Mouse (Mus musculus) ES-E14 (cell line): ENCODE measurements around the gene Epha1. TPM values are rescaled to one million over a fixed set of nuclear protein-coding genes. Genes with fewer than 3 reads are reported as not detected.

ENCODE experiments used
- DNase-seq: peaks from one replicate; pipeline ENCODE4 v3.0.0-alpha.2; 2013; ENCODE audit warnings: low read depth, low spot score
- H3K27ac ChIP-seq: 2 replicates; pipeline ENCODE4 v1.5.1; 2012; ENCODE audit warnings: low read depth, mild to moderate bottlenecking, low read length, moderate library complexity, mixed read lengths; ENCODE audit not compliant: poor library complexity, insufficient read depth, severe bottlenecking
- H3K36me3 ChIP-seq: 2 replicates; pipeline ENCODE4 v1.6.1; 2012; ENCODE audit warnings: mild to moderate bottlenecking, low read length, moderate library complexity, mixed read lengths; ENCODE audit not compliant: control insufficient read depth, poor library complexity, insufficient read depth, severe bottlenecking
- H3K4me1 ChIP-seq, 2 experiments: fragments of 150-350 bp in 1 of 2; sonication (generic) in 1 of 2; 2 replicates each; pipeline ENCODE4 v1.6.1; 2012; ENCODE audit warnings: low read length in 2 of 2, mild to moderate bottlenecking in 1 of 2, mixed read lengths in 1 of 2; ENCODE audit not compliant: control insufficient read depth in 2 of 2, insufficient read depth in 2 of 2, poor library complexity in 1 of 2
- H3K4me3 ChIP-seq, 2 experiments: fragments of 150-350 bp in 1 of 2; sonication (generic) in 1 of 2; 2 replicates each; pipeline ENCODE4 v1.5.1; 2012; ENCODE audit warnings: low read length in 2 of 2, low read depth in 1 of 2, mild to moderate bottlenecking in 1 of 2, mixed read lengths in 1 of 2; ENCODE audit not compliant: insufficient read depth in 1 of 2, poor library complexity in 1 of 2, severe bottlenecking in 1 of 2
- H3K9ac ChIP-seq: 2 replicates; pipeline ENCODE4 v1.6.1; 2012; ENCODE audit warnings: low read depth, mild to moderate bottlenecking, low read length, mixed read lengths; ENCODE audit not compliant: poor library complexity, insufficient read depth, severe bottlenecking
- H3K9me3 ChIP-seq: fragments of 150-350 bp; sonication (generic); 2 replicates; pipeline ENCODE4 v1.6.1; 2012; ENCODE audit warnings: low read depth, mild to moderate bottlenecking, low read length; ENCODE audit not compliant: control insufficient read depth, insufficient read depth
- CHD2 ChIP-seq: IDR thresholded peaks from 2 replicates; pipeline ENCODE4 v1.6.1; 2014; ENCODE audit warnings: mild to moderate bottlenecking, low read depth, low read length, inconsistent platforms
- HCFC1 ChIP-seq: IDR thresholded peaks from 2 replicates; pipeline ENCODE4 v1.6.1; 2012; ENCODE audit warnings: low read length, inconsistent platforms, borderline replicate concordance; ENCODE audit not compliant: insufficient read depth
- MAFK ChIP-seq: IDR thresholded peaks from 2 replicates; pipeline ENCODE4 v1.6.1; 2014; ENCODE audit warnings: mild to moderate bottlenecking, low read depth, low read length, inconsistent platforms; ENCODE audit not compliant: insufficient read depth
- ZC3H11A ChIP-seq: IDR thresholded peaks from 2 replicates; pipeline ENCODE4 v1.6.1; 2012; ENCODE audit warnings: low read depth, mild to moderate bottlenecking, inconsistent platforms, low read length, borderline replicate concordance
- ZNF384 ChIP-seq: IDR thresholded peaks from 2 replicates; pipeline ENCODE4 v1.6.1; 2012; ENCODE audit warnings: low read depth, low read length, inconsistent platforms
- in situ Hi-C, 2 experiments: fragments of 600-800 bp; cut with MboI; formaldehyde crosslinking; loops; one replicate each; pipeline ENCODE4 v1.15.1; 2025; ENCODE audit warnings: low sequenced_read_pairs in 2 of 2, inconsistent platforms in 1 of 2; ENCODE audit not compliant: unreplicated experiment in 2 of 2
- total RNA-seq: library from RNA; depleted of rRNA; stranded (reverse); fragments of 300-350 nt; gene quantifications from 2 replicates; pipeline ENCODE4 v1.2.3, GENCODE M21; 2012

The Epha1 gene
- total RNA-seq, 1 experiment, result 24.1 TPM

GRCm38 (mm10) chr6:42372001-42372400, 1.1 kb downstream of the Epha1 start:
- in situ Hi-C loops, result no loop called here
- no peak overlapping the region for H3K27ac ChIP-seq
- H3K36me3 ChIP-seq, result no peaks in the 10 kb centered on the region
- no peak overlapping the region for H3K4me3 ChIP-seq
- peaks cover 2 to 4% of the 10 kb centered on the region in 2 experiments; a peak in 2 of 4 replicates for H3K4me1 ChIP-seq
- DNase-seq, result no peak
- TF ChIP-seq ZC3H11A (no peak), MAFK (no peak), CHD2 (no peak), ZNF384 (no peak), HCFC1 (no peak)
- no peak overlapping the region for H3K9ac ChIP-seq
- no peaks in the 10 kb centered on the region for H3K9me3 ChIP-seq

GRCm38 (mm10) chr6:42370630-42371363, 2.3 kb downstream of the Epha1 start:
- no peak overlapping the region for H3K9ac ChIP-seq
- in situ Hi-C loops, result no loop called here
- TF ChIP-seq MAFK (no peak), CHD2 (no peak), HCFC1 (no peak), ZC3H11A (no peak), ZNF384 (no peak)
- H3K4me3 ChIP-seq, result no peak overlapping the region
- no peak for DNase-seq
- H3K4me1 ChIP-seq, result peaks cover 2 to 4% of the 10 kb centered on the region in 2 experiments; a peak in 2 of 4 replicates
- peaks cover under 1% of the 10 kb centered on the region; the same call in 1 of the 2 replicates for H3K36me3 ChIP-seq
- H3K27ac ChIP-seq, result no peak overlapping the region
- H3K9me3 ChIP-seq, result no peaks in the 10 kb centered on the region

GRCm38 (mm10) chr6:42369870-42370269, 3.2 kb downstream of the Epha1 start:
- H3K9me3 ChIP-seq, result no peaks in the 10 kb centered on the region
- H3K9ac ChIP-seq, result no peak overlapping the region
- DNase-seq, result no peak
- no peak overlapping the region for H3K4me3 ChIP-seq
- H3K36me3 ChIP-seq, result peaks cover 2% of the 10 kb centered on the region; the same call in 1 of the 2 replicates
- peaks cover 2 to 4% of the 10 kb centered on the region in 2 experiments; a peak in 2 of 4 replicates for H3K4me1 ChIP-seq
- no peak for TF ChIP-seq ZNF384
- TF ChIP-seq MAFK, result no peak
- no peak for TF ChIP-seq CHD2
- no peak for TF ChIP-seq ZC3H11A
- no peak for TF ChIP-seq HCFC1
- H3K27ac ChIP-seq, result no peak overlapping the region
- in situ Hi-C loops, result no loop called here

- DNase-seq, result no peak
- Histone ChIP-seq H3K9me3 (no peaks in the 10 kb centered on the region), H3K27ac (no peak overlapping the region)
These were observed 7.9 kb downstream of the Epha1 start for GRCm38 (mm10) chr6:42365215-42365614.

More at GRCm38 (mm10) chr6:42365215-42365614, 7.9 kb downstream of the Epha1 start:
- Histone ChIP-seq H3K36me3 (peaks cover 5% of the 10 kb centered on the region; the same call in 1 of the 2 replicates), H3K9ac (no peak overlapping the region), H3K4me3 (no peak overlapping the region), H3K4me1 (no peaks in the 10 kb centered on the region)
- TF ChIP-seq HCFC1, result no peak
- no peak for TF ChIP-seq ZC3H11A
- no peak for TF ChIP-seq MAFK
- TF ChIP-seq CHD2, result no peak
- in situ Hi-C loops, result no loop called here
